Mouse (Mus musculus) heart, adult 2 months (tissue): Measurements from ENCODE around the gene Col16a1.

Experiments
- CTCF ChIP-seq: fragments of 200-600 bp; IDR thresholded peaks from 2 replicates; pipeline ENCODE4 v1.8.1; 2022; ENCODE audit warnings: antibody characterized with exemption, mild to moderate bottlenecking, moderate library complexity
- EP300 ChIP-seq: fragments of 200-500 bp; IDR thresholded peaks from 2 replicates; pipeline ENCODE4 v1.6.1; 2011; ENCODE audit warnings: low read depth, low read length, control low read depth; ENCODE audit not compliant: insufficient read depth
- POLR2A ChIP-seq: fragments of 200-500 bp; IDR thresholded peaks from 2 replicates; pipeline ENCODE4 v1.6.1; 2011; ENCODE audit warnings: mild to moderate bottlenecking, low read depth, low read length, control low read depth; ENCODE audit not compliant: insufficient read depth

GRCm38 (mm10) chr4:130104584-130104983, 56.9 kb downstream of the Col16a1 start:
- TF ChIP-seq CTCF (no peak), POLR2A (no peak), EP300 (no peak)
